Mouse (Mus musculus) ES-Bruce4 (cell line): ENCODE results near the gene Sars. TPM values are rescaled to one million over a fixed set of nuclear protein-coding genes. Genes with fewer than 3 reads are reported as not detected.

Experiments used
- H3K27ac ChIP-seq: 2 replicates; pipeline ENCODE4 v1.5.1; 2012; ENCODE audit warnings: low read length, inconsistent platforms; ENCODE audit not compliant: insufficient read depth
- H3K27me3 ChIP-seq: 2 replicates; pipeline ENCODE4 v1.6.1; 2012; ENCODE audit warnings: mild to moderate bottlenecking, low read length, inconsistent platforms; ENCODE audit not compliant: control insufficient read depth, poor library complexity, insufficient read depth, severe bottlenecking
- H3K36me3 ChIP-seq: 2 replicates; pipeline ENCODE4 v1.6.1; 2012; ENCODE audit warnings: inconsistent platforms, mild to moderate bottlenecking, low read length, moderate library complexity; ENCODE audit not compliant: control insufficient read depth, poor library complexity, insufficient read depth, severe bottlenecking
- H3K4me1 ChIP-seq: one replicate; pipeline ENCODE4 v1.8.1; 2011; ENCODE audit warnings: low read length; ENCODE audit not compliant: control insufficient read depth, insufficient read depth
- H3K4me3 ChIP-seq: 2 replicates; pipeline ENCODE4 v1.5.1; 2011; ENCODE audit warnings: low read depth, mild to moderate bottlenecking, low read length
- H3K9ac ChIP-seq: 2 replicates; pipeline ENCODE4 v1.6.1; 2012; ENCODE audit warnings: low read depth, mild to moderate bottlenecking, inconsistent platforms; ENCODE audit not compliant: poor library complexity, severe bottlenecking
- H3K9me3 ChIP-seq: replicated peaks from 2 replicates; pipeline ENCODE4 v1.6.1; 2012; ENCODE audit warnings: mild to moderate bottlenecking, low read length, inconsistent platforms; ENCODE audit not compliant: control insufficient read depth, poor library complexity, insufficient read depth, severe bottlenecking
- CTCF ChIP-seq: IDR thresholded peaks from one replicate; pipeline ENCODE4 v1.8.1; 2011; ENCODE audit warnings: low read depth, low read length
- EP300 ChIP-seq: IDR thresholded peaks from 2 replicates; pipeline ENCODE4 v1.6.1; 2011; ENCODE audit warnings: low read depth, low read length; ENCODE audit not compliant: insufficient read depth
- POLR2A ChIP-seq: IDR thresholded peaks from one replicate; pipeline ENCODE4 v1.8.1; 2011; ENCODE audit warnings: low read length; ENCODE audit not compliant: insufficient read depth
- polyA plus RNA-seq: library from polyadenylated mRNA; stranded (reverse); fragments of >200 nt; gene quantifications from 2 replicates; pipeline ENCODE4 v1.2.4, GENCODE M21; 2011; ENCODE audit warnings: low read depth; ENCODE audit not compliant: missing spikeins, insufficient read depth, insufficient read length

The Sars gene
- polyA plus RNA-seq, 1 experiment, result 273 TPM

DNA sequence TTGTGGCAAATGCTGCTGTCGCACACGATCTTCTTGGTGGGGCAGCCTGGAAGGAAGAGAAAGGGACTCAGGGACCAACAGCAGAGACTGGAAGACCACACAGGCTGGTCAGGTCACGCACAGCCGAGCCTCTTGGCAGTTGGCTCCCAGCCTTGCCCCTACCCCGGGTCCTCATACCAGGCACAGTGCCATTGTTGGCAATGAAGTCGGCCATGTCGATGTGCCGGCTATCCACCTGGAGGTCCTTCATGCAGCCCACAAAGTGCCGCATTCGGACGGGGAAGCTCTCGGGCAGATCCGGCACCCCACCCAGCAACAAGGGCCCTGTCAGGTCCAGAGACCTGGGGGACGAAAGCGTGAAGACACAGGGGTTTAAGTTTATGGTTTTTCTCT, 42.5 kb downstream of the Sars start:
- H3K4me3 ChIP-seq, result no peak overlapping the region
- H3K27ac ChIP-seq, result no peak overlapping the region
- no peaks in the 10 kb centered on the region for H3K36me3 ChIP-seq
- H3K27me3 ChIP-seq, result no peaks in the 10 kb centered on the region
- peaks cover 3% of the 10 kb centered on the region for H3K4me1 ChIP-seq
- TF ChIP-seq CTCF, result no peak
- TF ChIP-seq POLR2A, result no peak
- no peak for TF ChIP-seq EP300
- H3K9ac ChIP-seq, result no peak overlapping the region
- H3K9me3 ChIP-seq, result no peaks in the 10 kb centered on the region

DNA sequence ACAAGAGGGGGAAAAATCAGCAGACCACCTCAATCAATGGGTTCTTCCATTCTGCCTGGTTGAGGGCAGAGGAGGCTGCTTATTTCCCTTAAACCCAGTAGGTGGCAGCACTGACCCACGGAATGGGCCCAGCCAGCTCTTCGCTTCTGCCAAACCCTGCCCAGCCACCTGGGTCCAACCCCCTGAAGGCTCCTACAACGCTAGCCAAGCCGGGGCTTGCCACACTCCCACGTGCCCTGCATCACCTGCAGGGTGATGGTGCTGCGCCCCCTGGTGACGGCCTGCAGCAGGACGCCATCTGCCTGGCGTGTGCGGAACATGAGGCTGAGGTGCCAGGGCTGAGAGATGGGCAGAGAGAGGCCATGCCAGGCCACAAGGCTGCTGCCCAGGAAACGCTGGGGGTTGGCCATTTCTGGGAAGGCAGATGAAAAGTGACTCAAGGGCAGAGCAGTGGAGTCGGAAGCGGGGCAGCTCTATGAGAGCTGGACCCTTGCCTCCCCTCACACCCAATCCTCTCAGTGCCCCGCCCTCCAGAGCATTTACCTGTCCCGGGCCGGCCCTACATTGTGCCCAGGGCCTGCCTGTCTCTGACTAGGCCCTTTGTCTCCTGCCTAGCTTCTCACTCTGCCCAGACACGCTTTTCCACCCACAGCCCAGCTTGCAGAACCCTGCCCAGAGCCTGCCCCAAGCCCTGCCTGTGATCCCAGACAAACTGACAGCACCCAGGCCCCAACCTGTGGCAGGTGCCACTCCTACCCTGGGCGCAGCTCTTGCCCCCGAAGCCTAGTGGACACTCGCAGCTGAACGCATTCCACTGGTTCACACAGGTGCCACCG, 43.1 kb downstream of the Sars start:
- Histone ChIP-seq H3K36me3 (no peaks in the 10 kb centered on the region), H3K4me3 (no peak overlapping the region), H3K9me3 (no peaks in the 10 kb centered on the region), H3K9ac (no peak overlapping the region), H3K4me1 (no peaks in the 10 kb centered on the region), H3K27me3 (no peaks in the 10 kb centered on the region), H3K27ac (no peak overlapping the region)
- no peak for TF ChIP-seq CTCF
- no peak for TF ChIP-seq EP300
- TF ChIP-seq POLR2A, result no peak

DNA sequence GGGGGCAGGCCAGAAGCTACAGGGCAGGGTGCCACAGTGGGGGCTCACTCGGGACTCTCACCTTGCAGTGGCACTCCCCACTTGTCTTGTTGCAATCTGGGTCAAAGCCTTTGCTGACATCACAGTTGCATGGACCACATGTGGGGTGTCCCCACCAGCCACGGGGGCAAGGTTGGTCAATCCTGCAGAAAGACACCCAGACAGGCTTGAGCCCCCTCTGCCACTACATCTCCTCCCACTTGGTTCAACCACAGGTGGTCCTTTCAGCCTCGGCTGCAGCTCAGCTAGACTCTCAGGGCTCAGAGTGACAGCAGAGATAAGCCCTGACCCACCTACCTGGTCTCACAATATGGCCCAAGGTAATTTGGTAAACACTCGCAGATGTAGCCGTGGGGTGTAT, 44.6 kb downstream of the Sars start:
- Histone ChIP-seq H3K9ac (no peak overlapping the region), H3K27me3 (no peaks in the 10 kb centered on the region), H3K9me3 (no peaks in the 10 kb centered on the region), H3K27ac (no peak overlapping the region), H3K36me3 (no peaks in the 10 kb centered on the region), H3K4me1 (no peaks in the 10 kb centered on the region), H3K4me3 (no peak overlapping the region)
- no peak for TF ChIP-seq CTCF
- TF ChIP-seq EP300, result no peak
- TF ChIP-seq POLR2A, result no peak

DNA sequence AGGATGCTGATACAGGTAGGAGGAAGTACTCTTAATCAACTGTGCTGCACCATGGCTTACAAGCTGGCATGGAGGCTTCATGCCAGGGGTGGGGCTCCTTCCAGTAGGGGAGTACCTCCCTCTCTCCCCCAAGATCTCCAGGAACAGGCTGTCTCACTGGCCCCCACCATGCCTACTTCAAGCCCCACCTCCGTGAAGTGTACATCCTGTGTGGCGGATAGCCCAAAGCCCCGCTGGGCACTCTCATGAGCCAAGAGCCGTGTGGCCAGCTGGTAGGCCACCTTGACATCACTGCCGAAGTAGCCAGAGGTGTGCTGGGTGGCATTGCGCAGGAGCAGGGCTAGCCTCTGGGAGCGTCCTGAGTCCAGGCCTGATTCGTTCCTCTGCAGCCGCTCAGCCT, 46.7 kb downstream of the Sars start:
- H3K4me3 ChIP-seq, result no peak overlapping the region
- no peak overlapping the region for H3K27ac ChIP-seq
- no peaks in the 10 kb centered on the region for H3K9me3 ChIP-seq
- no peaks in the 10 kb centered on the region for H3K4me1 ChIP-seq
- no peak overlapping the region for H3K9ac ChIP-seq
- no peak for TF ChIP-seq POLR2A
- TF ChIP-seq EP300, result no peak
- TF ChIP-seq CTCF, result no peak
- no peaks in the 10 kb centered on the region for H3K36me3 ChIP-seq
- no peaks in the 10 kb centered on the region for H3K27me3 ChIP-seq

DNA sequence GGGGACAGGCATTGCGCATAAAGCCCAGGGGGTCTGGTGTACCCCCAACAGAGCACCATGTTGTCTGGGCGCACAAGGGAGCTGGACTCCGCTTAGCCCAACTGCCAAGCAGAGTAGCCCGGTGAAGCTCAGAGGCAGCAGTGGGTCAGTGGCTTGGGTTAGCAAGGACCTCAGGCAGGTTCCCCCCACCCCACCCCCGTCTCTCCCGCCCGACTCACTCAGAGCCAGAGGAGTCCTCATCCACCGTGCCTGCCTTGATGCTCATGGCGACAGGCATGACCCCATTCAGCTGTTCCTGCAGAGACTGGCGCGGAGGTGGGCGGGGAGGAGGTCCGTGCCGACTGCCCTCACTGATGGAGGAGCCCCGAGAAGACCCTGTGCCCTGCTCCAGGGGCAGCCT, 52.2 kb downstream of the Sars start:
- peaks cover 1% of the 10 kb centered on the region; the same call in 1 of the 2 replicates for H3K36me3 ChIP-seq
- H3K9me3 ChIP-seq, result no peaks in the 10 kb centered on the region
- H3K4me1 ChIP-seq, result no peaks in the 10 kb centered on the region
- H3K9ac ChIP-seq, result peak overlapping the region; percentile 1; the same call in 1 of the 2 replicates
- H3K27me3 ChIP-seq, result no peaks in the 10 kb centered on the region
- TF ChIP-seq CTCF (no peak), POLR2A (no peak), EP300 (no peak)
- peak overlapping the region; percentile 14 for H3K4me3 ChIP-seq
- H3K27ac ChIP-seq, result no peak overlapping the region

DNA sequence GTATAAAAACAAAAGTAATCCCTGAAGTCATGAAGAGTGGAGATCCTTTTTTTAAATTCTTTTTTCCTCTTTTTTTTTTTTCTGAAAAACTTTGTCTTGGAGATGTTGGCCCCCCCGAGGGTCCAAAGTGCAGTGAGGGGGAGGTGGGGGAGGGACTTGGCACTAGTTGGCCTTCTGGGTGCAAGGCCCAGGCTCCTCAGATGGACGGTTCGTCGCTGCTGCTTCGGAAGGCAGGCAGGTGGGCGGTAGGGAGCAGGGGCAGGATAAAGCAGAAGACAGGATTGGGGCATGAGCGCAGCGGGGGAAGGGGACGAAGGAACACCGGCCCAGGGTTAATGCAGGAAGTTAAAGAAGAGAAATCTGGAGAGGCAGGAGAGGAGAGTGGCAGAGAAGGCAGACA, 52.7 kb downstream of the Sars start:
- Histone ChIP-seq H3K36me3 (peaks cover 6% of the 10 kb centered on the region), H3K9ac (peak overlapping the region; percentile 1; the same call in 1 of the 2 replicates)

More for the DNA sequence above, 52.7 kb downstream of the Sars start:
- peaks cover under 1% of the 10 kb centered on the region for H3K4me1 ChIP-seq
- H3K4me3 ChIP-seq, result peak overlapping the region; percentile 10; the same call in 1 of the 2 replicates
- no peak overlapping the region for H3K27ac ChIP-seq
- no peaks in the 10 kb centered on the region for H3K9me3 ChIP-seq
- H3K27me3 ChIP-seq, result no peaks in the 10 kb centered on the region
- TF ChIP-seq EP300 (no peak), CTCF (no peak), POLR2A (no peak)
